Mouse (Mus musculus): ENCODE results near the gene Lnpep. TPM values are rescaled to one million over a fixed set of nuclear protein-coding genes. Genes with fewer than 3 reads are reported as not detected.

The Lnpep gene
- polyA plus RNA-seq, 1 experiment from 2014 or later, result 8.7 TPM

DNA sequence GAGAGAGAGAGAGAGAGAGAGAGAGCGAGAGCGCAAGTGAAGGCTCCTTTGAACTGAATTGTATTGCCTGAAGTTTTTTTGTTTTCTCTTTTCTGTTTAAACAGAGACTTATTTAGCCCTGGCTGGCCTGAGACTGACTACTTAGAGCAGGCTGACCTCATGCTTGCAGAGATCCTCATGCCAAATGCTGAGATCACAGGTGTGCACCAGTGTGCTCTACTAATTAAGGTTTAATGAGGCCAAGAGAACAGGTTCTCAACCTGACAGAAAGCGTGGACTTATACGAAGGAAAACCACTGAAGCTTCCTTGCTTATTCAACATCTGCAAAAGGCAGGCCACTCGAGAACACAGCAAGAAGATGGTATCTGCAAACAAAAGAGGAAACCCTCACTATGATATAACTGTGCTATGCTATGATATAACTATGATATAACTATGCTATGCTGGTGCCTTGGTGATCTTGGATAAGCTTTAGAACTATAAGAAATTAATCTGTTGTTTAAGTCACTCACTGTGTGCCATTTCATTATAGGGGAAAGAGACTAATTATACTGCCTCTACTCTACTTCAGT lies 16.3 kb downstream of the Lnpep start:
- no peak overlapping the region for H3K9ac ChIP-seq
- H3K4me3 ChIP-seq, result no peak overlapping the region
- no peaks in the 10 kb centered on the region for H3K9me3 ChIP-seq
- H3K27ac ChIP-seq (replicated peaks), result no peak overlapping the region
- H3K27me3 ChIP-seq (replicated peaks), result no peaks in the 10 kb centered on the region
- WGBS, result 78% methylated on average over 4 of the region's 5 CpGs
- ATAC-seq (ENCODE audit: extremely low read depth, insufficient number of reproducible peaks, low FRiP score, low TSS enrichment), result no peak
- H3K4me1 ChIP-seq, result peaks cover 36% of the 10 kb centered on the region
- no peaks in the 10 kb centered on the region for H3K36me3 ChIP-seq
- no peak overlapping the region for H3K4me2 ChIP-seq

DNA sequence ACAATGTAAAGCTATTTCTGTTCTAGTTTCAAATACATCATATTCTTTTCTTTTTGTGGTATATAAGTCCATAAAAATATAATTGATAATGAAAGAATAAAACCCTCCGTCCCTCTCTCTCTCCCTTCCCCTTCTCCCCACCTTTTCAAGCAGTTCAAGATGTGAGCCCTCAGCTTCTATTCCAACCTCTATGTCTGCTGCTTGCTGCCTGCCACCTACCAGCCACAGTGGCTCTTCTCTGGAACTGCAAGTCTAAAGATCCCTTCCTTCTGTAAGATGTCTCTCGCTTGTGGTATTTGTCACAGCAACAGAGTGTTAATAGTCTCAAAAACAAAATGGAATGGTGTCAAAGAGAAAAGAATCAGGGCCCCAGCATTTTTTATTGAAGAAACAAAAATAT lies 20.3 kb downstream of the Lnpep start:
- Histone ChIP-seq H3K36me3 (no peaks in the 10 kb centered on the region), H3K27ac (replicated peaks) (no peak overlapping the region), H3K27me3 (replicated peaks) (no peaks in the 10 kb centered on the region), H3K9ac (no peak overlapping the region), H3K4me3 (no peak overlapping the region), H3K4me1 (peaks cover 62% of the 10 kb centered on the region), H3K9me3 (no peaks in the 10 kb centered on the region), H3K4me2 (no peak overlapping the region)
- 81% methylated on average over 2 of the region's 2 CpGs for WGBS
- ATAC-seq (ENCODE audit: extremely low read depth, insufficient number of reproducible peaks, low FRiP score, low TSS enrichment), result no peak

DNA sequence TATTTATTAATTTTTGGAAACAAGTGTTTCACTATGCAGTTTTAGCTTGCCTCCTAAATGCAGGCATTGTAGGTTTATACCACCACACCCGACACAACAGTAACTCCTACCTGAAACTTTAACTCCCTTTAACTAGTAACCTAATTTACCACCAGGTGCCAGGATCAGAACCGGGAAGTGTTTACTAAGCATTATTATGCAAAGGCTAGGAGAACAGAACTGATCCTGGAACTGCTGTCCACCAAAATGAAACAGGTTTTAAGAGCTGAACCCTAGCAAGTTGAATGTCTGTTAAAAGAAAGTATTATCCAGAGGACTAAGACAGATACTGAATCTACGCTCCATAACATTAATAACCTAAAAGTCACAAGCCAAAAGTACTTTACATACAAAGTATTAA lies 21.2 kb downstream of the Lnpep start:
- Histone ChIP-seq H3K27ac (replicated peaks) (no peak overlapping the region), H3K9me3 (no peaks in the 10 kb centered on the region), H3K27me3 (replicated peaks) (no peaks in the 10 kb centered on the region), H3K4me1 (peaks cover 54% of the 10 kb centered on the region), H3K36me3 (no peaks in the 10 kb centered on the region), H3K9ac (no peak overlapping the region), H3K4me2 (no peak overlapping the region), H3K4me3 (no peak overlapping the region)
- WGBS, result 86% methylated on average over 3 of the region's 3 CpGs
- ATAC-seq (ENCODE audit: extremely low read depth, insufficient number of reproducible peaks, low FRiP score, low TSS enrichment), result no peak

DNA sequence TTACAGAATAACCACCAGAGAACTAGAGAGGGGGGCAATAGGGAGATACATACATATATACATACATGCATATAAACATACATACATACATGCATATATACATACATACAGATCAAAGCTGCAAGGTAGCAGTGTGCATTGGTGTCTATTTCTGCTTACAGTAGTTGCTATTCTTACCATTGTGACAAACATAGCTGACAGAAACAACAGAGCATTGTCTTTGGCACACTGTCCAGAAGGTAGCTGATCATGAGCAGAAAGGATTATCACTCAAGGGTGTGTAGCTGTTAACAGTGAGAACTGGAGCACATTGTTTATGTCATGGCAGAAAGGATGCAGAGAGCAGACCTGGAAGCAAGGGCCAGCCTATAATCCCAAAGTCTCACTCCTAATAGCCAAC lies 22.1 kb downstream of the Lnpep start:
- Histone ChIP-seq H3K36me3 (no peaks in the 10 kb centered on the region), H3K9me3 (no peaks in the 10 kb centered on the region), H3K27me3 (replicated peaks) (no peaks in the 10 kb centered on the region), H3K27ac (replicated peaks) (peak overlapping the region; percentile 78), H3K9ac (no peak overlapping the region), H3K4me1 (peaks cover 50% of the 10 kb centered on the region), H3K4me2 (peak overlapping the region; percentile 1), H3K4me3 (no peak overlapping the region)
- ATAC-seq (ENCODE audit: extremely low read depth, insufficient number of reproducible peaks, low FRiP score, low TSS enrichment), result peak; percentile 54; the same call in 1 of the 2 replicates

DNA sequence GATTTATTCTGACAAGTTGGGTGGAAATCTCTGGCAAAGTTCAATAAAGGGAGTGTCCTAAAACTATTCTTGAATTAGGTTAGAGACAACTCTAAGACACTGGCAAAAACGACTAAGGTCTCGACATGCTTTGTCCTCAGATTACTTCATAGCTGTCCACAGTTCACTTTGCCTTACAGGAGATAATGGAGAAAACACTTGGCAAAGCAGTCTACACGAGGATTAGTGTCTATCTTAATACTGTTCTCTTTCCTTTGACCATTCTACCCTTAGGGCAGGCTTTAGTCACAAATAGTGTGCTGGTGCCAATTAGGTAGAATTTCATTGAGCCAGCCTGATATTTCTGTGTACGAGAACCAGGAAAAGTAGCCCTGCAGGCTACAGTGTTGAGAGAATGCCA lies 22.5 kb downstream of the Lnpep start:
- 21% methylated on average over 4 of the region's 4 CpGs for WGBS
- H3K4me2 ChIP-seq, result 0 out of 2 replicates have a peak overlapping the region, but pooled peaks have one; percentile 1
- H3K27ac ChIP-seq (replicated peaks), result peak overlapping the region; percentile 78
- H3K27me3 ChIP-seq (replicated peaks), result no peaks in the 10 kb centered on the region
- no peaks in the 10 kb centered on the region for H3K9me3 ChIP-seq
- ATAC-seq (ENCODE audit: extremely low read depth, insufficient number of reproducible peaks, low FRiP score, low TSS enrichment), result no peak
- no peak overlapping the region for H3K9ac ChIP-seq
- no peaks in the 10 kb centered on the region for H3K36me3 ChIP-seq
- peaks cover 50% of the 10 kb centered on the region for H3K4me1 ChIP-seq
- no peak overlapping the region for H3K4me3 ChIP-seq

DNA sequence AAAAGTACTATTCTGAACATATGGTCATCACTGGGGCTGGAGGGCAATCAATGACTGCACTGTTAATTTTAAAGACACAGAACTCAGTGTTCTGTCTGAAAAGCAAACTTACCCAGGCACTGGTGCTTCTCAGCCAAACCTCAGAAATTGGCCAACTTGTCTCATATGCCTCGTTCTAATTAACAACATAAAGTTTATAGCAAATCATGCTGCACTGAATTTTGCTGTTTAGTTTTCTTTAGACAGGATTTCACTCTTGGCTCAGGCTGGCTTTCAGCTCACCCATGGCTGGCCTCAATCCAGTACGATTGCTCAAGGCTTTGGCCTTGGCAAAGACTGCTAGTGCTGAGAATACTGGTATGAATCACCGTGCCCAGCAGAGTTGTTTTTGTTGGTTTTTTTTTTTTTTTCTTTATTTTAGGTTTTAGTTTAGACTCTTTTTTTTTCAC lies 24.0 kb downstream of the Lnpep start:
- Histone ChIP-seq H3K36me3 (no peaks in the 10 kb centered on the region), H3K27ac (replicated peaks) (peak overlapping the region; percentile 61; the same call in 1 of the 2 replicates), H3K4me2 (0 out of 2 replicates have a peak overlapping the region, but pooled peaks have one; percentile 8), H3K9me3 (no peaks in the 10 kb centered on the region), H3K9ac (no peak overlapping the region), H3K27me3 (replicated peaks) (no peaks in the 10 kb centered on the region), H3K4me1 (peaks cover 50% of the 10 kb centered on the region), H3K4me3 (no peak overlapping the region)
- no peak for ATAC-seq (ENCODE audit: extremely low read depth, insufficient number of reproducible peaks, low FRiP score, low TSS enrichment)
- WGBS, result 42% methylated on average over 3 of the region's 3 CpGs

DNA sequence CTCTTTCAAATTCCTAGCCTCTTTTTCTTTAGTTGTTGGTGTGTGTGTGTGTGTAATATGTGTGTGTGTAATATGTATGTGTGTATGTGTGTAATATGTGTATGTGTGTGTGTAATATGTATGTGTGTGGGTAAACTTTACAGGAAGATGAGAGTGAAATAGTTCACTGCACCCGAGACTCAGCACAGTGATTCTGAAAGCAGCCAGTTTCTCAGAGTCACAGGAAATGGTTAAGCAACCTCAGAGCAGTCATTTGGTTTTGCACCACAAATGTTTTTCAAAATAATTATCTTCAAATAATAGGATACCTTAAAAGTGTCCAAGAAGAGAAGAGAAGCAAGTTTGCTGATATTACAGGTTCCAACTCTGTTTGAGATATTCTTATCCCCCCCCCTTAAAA lies 24.8 kb downstream of the Lnpep start:
- Histone ChIP-seq H3K27ac (replicated peaks) (no peak overlapping the region), H3K4me3 (no peak overlapping the region), H3K9ac (0 out of 2 replicates have a peak overlapping the region, but pooled peaks have one; percentile 2), H3K9me3 (no peaks in the 10 kb centered on the region), H3K4me2 (no peak overlapping the region), H3K4me1 (peaks cover 53% of the 10 kb centered on the region), H3K36me3 (no peaks in the 10 kb centered on the region), H3K27me3 (replicated peaks) (no peaks in the 10 kb centered on the region)
- WGBS, result 71% methylated on average over 1 of the region's 1 CpGs
- no peak for ATAC-seq (ENCODE audit: extremely low read depth, insufficient number of reproducible peaks, low FRiP score, low TSS enrichment)

DNA sequence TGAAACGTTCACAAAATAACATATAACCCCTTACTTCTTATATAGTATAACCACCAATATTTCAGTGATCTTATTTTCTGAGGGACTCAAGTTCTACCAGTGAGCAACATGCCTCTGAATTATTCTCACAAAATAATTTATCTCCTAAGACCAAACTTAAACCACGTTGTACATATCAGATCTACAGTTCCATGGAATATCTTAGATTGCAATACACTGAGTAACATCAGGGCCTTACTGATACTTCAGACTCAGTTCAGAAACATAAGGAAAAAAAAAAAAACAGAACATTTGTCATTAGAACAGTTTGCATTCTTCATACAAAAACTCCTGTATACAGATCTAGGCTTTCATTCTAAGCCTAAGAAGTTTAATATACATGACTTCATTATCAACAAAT lies 26.5 kb downstream of the Lnpep start:
- H3K4me1 ChIP-seq, result peaks cover 44% of the 10 kb centered on the region
- H3K9ac ChIP-seq, result no peak overlapping the region
- ATAC-seq (ENCODE audit: extremely low read depth, insufficient number of reproducible peaks, low FRiP score, low TSS enrichment), result no peak
- no peaks in the 10 kb centered on the region for H3K9me3 ChIP-seq
- no peaks in the 10 kb centered on the region for H3K36me3 ChIP-seq
- no peak overlapping the region for H3K4me2 ChIP-seq
- 76% methylated on average over 2 of the region's 2 CpGs for WGBS
- H3K27ac ChIP-seq (replicated peaks), result no peak overlapping the region
- no peak overlapping the region for H3K4me3 ChIP-seq
- no peaks in the 10 kb centered on the region for H3K27me3 ChIP-seq (replicated peaks)

DNA sequence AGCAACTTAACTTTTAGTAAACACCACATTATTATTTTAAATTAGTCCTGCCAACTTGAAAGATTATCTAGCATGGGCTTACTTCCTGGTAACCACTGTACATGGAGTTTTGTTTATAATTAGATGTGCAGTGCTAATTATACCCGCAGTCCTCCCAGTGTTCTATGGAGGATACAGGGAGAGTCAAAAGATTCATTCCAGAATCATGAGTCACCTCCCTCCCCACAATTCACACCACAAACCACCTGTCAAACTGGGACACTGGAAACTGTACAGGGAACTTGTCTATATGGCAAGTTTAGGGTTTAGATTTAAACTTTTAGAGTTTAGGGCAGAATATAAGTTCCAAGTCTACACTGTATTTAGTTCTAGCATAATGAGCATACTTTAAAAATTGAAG lies 31.9 kb downstream of the Lnpep start:
- H3K9me3 ChIP-seq, result no peaks in the 10 kb centered on the region
- H3K36me3 ChIP-seq, result peaks cover 7% of the 10 kb centered on the region; the same call in 1 of the 2 replicates
- 27% methylated on average over 1 of the region's 1 CpGs for WGBS
- H3K27me3 ChIP-seq (replicated peaks), result no peaks in the 10 kb centered on the region
- ATAC-seq (ENCODE audit: extremely low read depth, insufficient number of reproducible peaks, low FRiP score, low TSS enrichment), result peak; percentile 42; the same call in 1 of the 2 replicates
- H3K4me3 ChIP-seq, result no peak overlapping the region
- H3K9ac ChIP-seq, result no peak overlapping the region
- no peak overlapping the region for H3K4me2 ChIP-seq
- H3K4me1 ChIP-seq, result peaks cover 26% of the 10 kb centered on the region
- peak overlapping the region; percentile 78 for H3K27ac ChIP-seq (replicated peaks)

DNA sequence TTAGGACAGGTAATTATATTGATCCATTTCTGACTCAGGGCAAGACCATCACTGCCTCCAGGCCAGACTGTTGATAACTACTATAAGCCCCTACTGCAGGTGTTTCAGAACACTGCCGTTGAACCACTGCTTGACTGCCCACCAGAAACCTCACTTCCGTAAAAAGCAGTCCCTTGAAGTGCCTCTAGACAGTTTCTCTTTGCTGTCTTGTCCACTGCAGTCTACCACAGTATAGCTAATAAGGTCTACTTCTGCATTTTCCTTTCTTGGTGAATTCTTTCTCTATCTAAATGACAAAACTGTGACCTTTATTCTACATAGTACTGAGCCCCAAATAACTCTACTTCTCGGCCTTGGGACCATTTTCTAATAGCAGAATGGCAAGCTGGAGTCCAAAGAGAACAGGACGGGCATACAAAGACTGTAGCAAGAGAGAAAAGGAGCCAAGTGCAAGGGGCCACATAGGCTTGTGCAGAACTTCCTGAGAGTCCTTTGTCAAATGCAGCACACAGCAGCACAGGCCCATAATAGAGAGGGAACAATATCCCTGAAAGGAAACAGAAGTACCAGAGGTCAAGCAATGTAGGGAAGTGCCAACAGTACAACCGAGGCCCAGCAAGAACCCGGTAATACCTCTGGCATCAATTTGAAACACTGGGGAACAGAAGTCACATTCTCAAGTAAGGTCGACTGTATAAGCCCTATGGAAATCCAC lies 37.4 kb downstream of the Lnpep start:
- Histone ChIP-seq H3K27ac (replicated peaks) (peak overlapping the region; percentile 28; the same call in 1 of the 2 replicates), H3K4me2 (no peak overlapping the region)
- WGBS, result 67% methylated on average over 7 of the region's 7 CpGs

DNA sequence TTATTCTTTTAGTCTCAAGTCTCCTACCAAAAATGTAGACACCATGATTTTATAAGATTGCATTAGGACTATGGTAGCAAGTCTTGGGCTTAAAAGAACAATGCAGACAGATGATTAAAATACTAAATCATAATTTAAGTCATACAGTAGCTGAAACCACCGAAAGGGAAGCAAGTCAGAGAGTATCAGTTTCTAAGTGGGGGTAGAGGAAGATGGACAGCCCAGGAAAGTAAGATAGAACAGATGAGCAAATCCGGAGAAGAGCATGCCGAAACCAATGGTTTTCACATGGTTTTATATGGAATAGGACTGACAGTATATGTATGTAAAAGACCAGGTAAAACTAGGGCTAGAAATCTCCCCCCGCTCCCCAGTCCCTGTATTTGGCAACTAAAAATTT lies 39.7 kb downstream of the Lnpep start:
- Histone ChIP-seq H3K9me3 (no peaks in the 10 kb centered on the region), H3K9ac (no peak overlapping the region), H3K4me1 (peaks cover 23% of the 10 kb centered on the region), H3K4me3 (no peak overlapping the region), H3K4me2 (no peak overlapping the region), H3K36me3 (no peaks in the 10 kb centered on the region), H3K27ac (replicated peaks) (no peak overlapping the region), H3K27me3 (replicated peaks) (no peaks in the 10 kb centered on the region)
- WGBS, result 83% methylated on average over 4 of the region's 4 CpGs
- ATAC-seq (ENCODE audit: extremely low read depth, insufficient number of reproducible peaks, low FRiP score, low TSS enrichment), result no peak

More for the DNA sequence above, 37.4 kb downstream of the Lnpep start:
- Histone ChIP-seq H3K4me1 (peaks cover 22% of the 10 kb centered on the region), H3K36me3 (peaks cover 7% of the 10 kb centered on the region; the same call in 1 of the 2 replicates), H3K9ac (no peak overlapping the region), H3K4me3 (no peak overlapping the region), H3K27me3 (replicated peaks) (no peaks in the 10 kb centered on the region), H3K9me3 (no peaks in the 10 kb centered on the region)
- no peak for ATAC-seq (ENCODE audit: extremely low read depth, insufficient number of reproducible peaks, low FRiP score, low TSS enrichment)

DNA sequence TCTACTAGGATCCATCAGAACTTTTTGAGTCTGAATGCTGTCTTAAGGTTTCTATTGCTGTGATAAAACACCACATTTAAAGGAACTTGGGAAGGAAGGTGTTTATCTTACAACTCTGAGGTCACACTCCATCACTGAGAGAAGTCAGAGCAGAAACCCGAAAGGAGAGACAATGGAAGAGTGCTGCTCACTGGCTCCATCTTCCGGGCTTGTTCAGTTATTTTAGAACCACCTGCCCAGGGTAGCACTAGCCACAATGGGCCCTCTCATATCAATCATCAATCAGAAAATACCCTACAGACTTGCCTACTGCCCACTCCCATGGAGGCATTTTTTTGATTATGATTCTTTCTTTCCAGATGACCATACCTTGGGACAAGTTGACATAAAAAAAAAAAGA lies 41.0 kb downstream of the Lnpep start:
- H3K27me3 ChIP-seq (replicated peaks), result no peaks in the 10 kb centered on the region
- no peak overlapping the region for H3K9ac ChIP-seq
- WGBS, result 50% methylated on average over 2 of the region's 2 CpGs
- H3K9me3 ChIP-seq, result no peaks in the 10 kb centered on the region
- no peak overlapping the region for H3K27ac ChIP-seq (replicated peaks)
- H3K4me2 ChIP-seq, result no peak overlapping the region
- no peak for ATAC-seq (ENCODE audit: extremely low read depth, insufficient number of reproducible peaks, low FRiP score, low TSS enrichment)
- no peak overlapping the region for H3K4me3 ChIP-seq
- peaks cover 3% of the 10 kb centered on the region for H3K36me3 ChIP-seq
- peaks cover 23% of the 10 kb centered on the region for H3K4me1 ChIP-seq

All from heart, embryonic 13.5 days (tissue).